Mouse (Mus musculus) limb, embryonic 14.5 days (tissue): ENCODE data around the gene Bcl2l13. TPM values are rescaled to one million over a fixed set of nuclear protein-coding genes. Genes with fewer than 3 reads are reported as not detected.
"Not testable (repeated sequence)": the region's sequence is repeated elsewhere in the genome, so short reads cannot be mapped to it uniquely, and the experiment has no call there.

Experiments
- ATAC-seq: fragments of 200-750 bp; cut with Nextera tagmentation; 2 replicates; pipeline ENCODE4 v1.8.0; 2017; ENCODE audit warnings: low read depth, moderate number of reproducible peaks, moderate TSS enrichment; ENCODE audit not compliant: low FRiP score
- DNase-seq: peaks from one replicate; pipeline ENCODE4 v3.0.0-alpha.2; 2015; ENCODE audit warnings: low spot score
- H3K27ac ChIP-seq: fragments of 300-500 bp; sonication (generic); replicated peaks from 2 replicates; pipeline ENCODE4 v1.5.1; 2014; ENCODE audit warnings: low read depth, mild to moderate bottlenecking, low read length, moderate library complexity, mixed read lengths
- H3K27me3 ChIP-seq: fragments of 300-500 bp; sonication (generic); 2 replicates; pipeline ENCODE4 v1.6.1; 2014; ENCODE audit warnings: low read length, mixed read lengths; ENCODE audit not compliant: control insufficient read depth, insufficient read depth
- H3K36me3 ChIP-seq: fragments of 300-500 bp; sonication (generic); 2 replicates; pipeline ENCODE4 v1.6.1; 2014; ENCODE audit warnings: mild to moderate bottlenecking, low read length, moderate library complexity, mixed read lengths; ENCODE audit not compliant: control insufficient read depth, insufficient read depth
- H3K4me1 ChIP-seq: fragments of 300-500 bp; sonication (generic); 2 replicates; pipeline ENCODE4 v1.6.1; 2014; ENCODE audit warnings: antibody characterized with exemption, low read length, mixed read lengths; ENCODE audit not compliant: control insufficient read depth, insufficient read depth
- H3K4me2 ChIP-seq: fragments of 300-500 bp; sonication (generic); replicated peaks from 2 replicates; pipeline ENCODE4 v1.6.1; 2014; ENCODE audit warnings: low read depth, mild to moderate bottlenecking, low read length, moderate library complexity; ENCODE audit not compliant: severe bottlenecking
- H3K4me3 ChIP-seq: fragments of 300-500 bp; sonication (generic); replicated peaks from 2 replicates; pipeline ENCODE4 v1.5.1; 2014; ENCODE audit warnings: low read length
- H3K9ac ChIP-seq: fragments of 300-500 bp; sonication (generic); 2 replicates; pipeline ENCODE4 v1.6.1; 2014; ENCODE audit warnings: mild to moderate bottlenecking, low read depth, low read length, moderate library complexity; ENCODE audit not compliant: severe bottlenecking
- H3K9me3 ChIP-seq: fragments of 300-500 bp; sonication (generic); 2 replicates; pipeline ENCODE4 v1.6.1; 2016; ENCODE audit warnings: low read length; ENCODE audit not compliant: control insufficient read depth
- POLR2A ChIP-seq: fragments of 200-500 bp; IDR thresholded peaks from 2 replicates; pipeline ENCODE4 v1.8.0; 2012; ENCODE audit warnings: inconsistent platforms, mild to moderate bottlenecking, moderate library complexity, borderline replicate concordance; ENCODE audit not compliant: insufficient read depth, insufficient read length; ENCODE audit errors: extremely low read depth
- WGBS: fragments of 180-500 bp; shearing (Covaris S2); extraction: QIAGEN DNeasy Blood & Tissue Kit; methylation state at CpG from one replicate; pipeline ENCODE4 v1.1.7; 2014; 5-methylcytosine and 5-hydroxymethylcytosine counted together
- polyA plus RNA-seq, 2 experiments: library from polyadenylated mRNA; depleted of rRNA in 1 of 2; stranded (reverse) in 1 of 2; unstranded in 1 of 2; fragments of >200 nt; fragmentation: Nextera tagmentation in 1 of 2; extraction: Ambion mirVana in 1 of 2; gene quantifications; 2 replicates each; pipeline versions ENCODE4 v1.2.1 to v1.2.3; 2012 to 2014

Bcl2l13 gene
- polyA plus RNA-seq, 2 experiments = 23.7 to 27.4 TPM

DNA sequence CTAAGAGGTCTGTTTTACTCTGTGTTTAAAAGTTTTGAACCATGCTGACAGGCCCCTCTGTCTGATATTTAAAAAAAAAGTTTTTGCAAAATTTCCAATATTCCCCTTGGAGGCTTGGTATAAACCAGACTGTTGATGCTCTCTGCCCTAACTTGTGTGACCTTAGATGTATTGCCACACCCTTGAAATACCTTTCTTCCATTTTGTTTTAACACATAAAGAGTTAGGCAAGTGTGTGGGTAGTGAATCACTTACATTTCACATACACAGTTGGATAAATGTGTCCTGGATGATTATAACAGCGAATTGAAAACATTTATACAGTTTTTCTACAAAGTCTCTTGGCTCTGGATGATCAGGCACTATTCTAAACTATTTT is 1.1 kb downstream of the Bcl2l13 start:
- Histone ChIP-seq H3K4me1 (peaks cover 4% of the 10 kb centered on the region), H3K9me3 (no peaks in the 10 kb centered on the region), H3K9ac (peak overlapping the region; percentile 97), H3K27me3 (no peaks in the 10 kb centered on the region), H3K4me2 (peak overlapping the region; percentile 54), H3K27ac (no peak overlapping the region), H3K4me3 (peak overlapping the region; percentile 87), H3K36me3 (no peaks in the 10 kb centered on the region)
- no peak for TF ChIP-seq POLR2A
- ATAC-seq (no peak), DNase-seq (no peak)
- WGBS = 60% methylated on average over 1 of the region's 1 CpGs

DNA sequence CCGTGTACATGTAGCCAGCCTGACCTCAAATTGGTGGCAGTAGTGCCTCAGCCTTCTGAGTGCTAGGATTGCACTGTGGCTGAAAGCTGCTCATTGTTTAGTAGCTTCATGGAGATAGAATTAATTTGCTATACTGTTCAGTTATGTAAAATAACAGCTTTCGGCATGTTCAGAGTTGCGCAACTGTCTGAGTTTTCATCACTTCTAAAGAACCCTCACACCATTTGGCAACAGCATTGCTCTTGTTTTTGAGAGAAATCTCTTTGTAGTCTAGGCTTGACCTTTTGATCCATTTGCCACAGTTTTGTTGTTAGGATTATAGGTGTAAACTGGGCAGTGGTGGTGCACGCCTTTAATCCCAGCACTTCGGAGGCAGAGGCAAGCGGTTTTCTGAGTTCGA is 4.2 kb downstream of the Bcl2l13 start:
- no peak for DNase-seq
- Histone ChIP-seq H3K4me1 (peaks cover 4% of the 10 kb centered on the region), H3K4me3 (no peak overlapping the region), H3K36me3 (no peaks in the 10 kb centered on the region), H3K4me2 (no peak overlapping the region), H3K9ac (no peak overlapping the region), H3K9me3 (no peaks in the 10 kb centered on the region), H3K27ac (no peak overlapping the region), H3K27me3 (no peaks in the 10 kb centered on the region)
- WGBS = 97% methylated on average over 7 of the region's 7 CpGs
- no peak for TF ChIP-seq POLR2A
- ATAC-seq = no peak

DNA sequence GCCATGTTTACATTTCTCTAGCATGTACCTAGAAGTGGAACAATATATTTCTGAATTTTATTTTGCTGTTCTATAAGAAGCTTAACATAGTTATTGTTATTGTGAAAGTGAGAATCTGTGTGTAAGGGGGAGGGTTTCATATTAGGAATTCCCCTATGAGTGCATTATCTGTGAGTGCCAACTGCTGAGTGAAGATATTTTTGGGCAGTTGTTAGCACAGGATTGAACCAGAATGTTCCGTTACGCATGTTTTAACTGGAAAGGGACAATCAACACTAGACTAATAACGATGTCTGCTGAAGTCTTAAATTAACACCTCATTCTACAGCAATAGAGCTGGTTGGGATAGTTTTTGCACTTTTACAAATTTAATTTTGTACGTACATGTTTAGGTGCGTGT is 5.7 kb downstream of the Bcl2l13 start:
- no peaks in the 10 kb centered on the region for H3K9me3 ChIP-seq
- DNase-seq (no peak), ATAC-seq (no peak)
- no peaks in the 10 kb centered on the region for H3K36me3 ChIP-seq
- no peak overlapping the region for H3K9ac ChIP-seq
- H3K4me2 ChIP-seq = no peak overlapping the region
- WGBS = 89% methylated on average over 5 of the region's 5 CpGs
- H3K4me1 ChIP-seq = peaks cover 4% of the 10 kb centered on the region
- H3K27ac ChIP-seq = no peak overlapping the region
- no peak for TF ChIP-seq POLR2A
- no peak overlapping the region for H3K4me3 ChIP-seq
- H3K27me3 ChIP-seq = no peaks in the 10 kb centered on the region

DNA sequence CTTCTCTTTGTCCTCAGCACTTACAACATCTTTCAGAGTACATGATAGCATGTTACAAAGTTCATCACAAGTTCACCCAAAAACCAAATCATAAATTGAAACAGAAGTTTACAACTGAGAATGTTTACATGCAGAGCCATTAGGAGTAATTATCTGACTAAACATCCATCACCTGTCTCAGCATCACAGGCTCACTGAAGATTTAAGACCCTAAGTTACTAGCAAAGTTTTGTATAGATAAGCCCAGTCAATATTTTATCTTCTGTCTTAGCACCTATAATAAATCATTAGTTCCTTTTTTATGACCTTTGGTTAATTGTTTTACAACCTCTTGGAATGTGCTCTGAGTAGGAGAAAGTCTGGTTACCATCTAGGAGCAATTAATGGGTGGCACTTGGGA is 14.7 kb downstream of the Bcl2l13 start:
- not testable (repeated sequence) for ATAC-seq, H3K4me3 ChIP-seq, DNase-seq, H3K4me2 ChIP-seq, H3K27me3 ChIP-seq, H3K4me1 ChIP-seq, H3K9ac ChIP-seq, H3K9me3 ChIP-seq, H3K27ac ChIP-seq
- H3K36me3 ChIP-seq = peaks cover 41% of the 10 kb centered on the region

DNA sequence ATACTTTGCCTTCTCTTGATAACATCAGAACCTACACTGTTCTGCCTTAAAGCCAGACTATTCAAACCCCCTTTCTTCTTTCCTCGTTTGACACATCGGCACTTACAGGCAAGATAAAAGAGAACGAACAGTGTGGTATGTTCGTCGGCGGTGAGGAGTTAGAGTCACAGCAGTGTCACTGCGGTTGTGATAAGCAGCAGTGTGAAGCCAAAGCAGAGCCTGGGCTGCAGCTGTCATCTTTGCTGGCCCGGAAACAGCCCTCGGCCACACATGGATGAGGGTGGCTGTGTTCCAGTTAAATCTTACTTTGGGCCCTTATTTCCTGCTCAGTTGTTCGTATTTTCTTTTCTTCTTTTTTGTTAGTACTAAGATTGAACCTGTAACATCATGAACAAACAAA is 18.4 kb downstream of the Bcl2l13 start:
- 85% methylated on average over 10 of the region's 10 CpGs for WGBS
- no peak for TF ChIP-seq POLR2A
- Histone ChIP-seq H3K9me3 (no peaks in the 10 kb centered on the region), H3K4me2 (no peak overlapping the region), H3K27me3 (no peaks in the 10 kb centered on the region), H3K27ac (no peak overlapping the region), H3K4me1 (no peaks in the 10 kb centered on the region), H3K36me3 (peaks cover 29% of the 10 kb centered on the region), H3K4me3 (no peak overlapping the region), H3K9ac (no peak overlapping the region)
- no peak for ATAC-seq
- no peak for DNase-seq

DNA sequence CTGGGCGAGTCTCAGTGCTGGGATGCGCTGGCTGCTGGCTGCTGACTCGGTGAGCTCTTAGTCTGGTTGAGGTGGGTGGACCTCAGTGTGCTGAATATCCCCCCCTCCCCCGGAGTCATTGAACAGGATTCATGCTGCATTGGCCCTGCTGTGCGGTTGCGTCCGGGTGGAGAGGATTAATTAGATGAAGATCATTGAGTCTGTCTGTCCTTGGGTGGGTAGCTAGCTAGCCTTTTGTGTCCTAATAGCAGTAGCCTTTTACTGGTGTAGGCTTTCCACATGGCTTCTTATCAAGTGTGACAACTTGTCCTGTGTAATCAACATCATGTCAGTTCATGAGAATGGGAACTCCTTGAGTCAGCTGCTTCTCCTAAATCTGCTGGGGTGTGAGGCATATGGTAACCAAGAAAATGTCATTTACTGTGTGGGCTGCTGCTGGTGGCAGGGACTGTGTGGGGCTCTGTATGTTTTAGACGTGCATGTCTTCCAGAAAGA is 22.3 kb downstream of the Bcl2l13 start:
- DNase-seq (no peak), ATAC-seq (no peak)
- WGBS = 76% methylated on average over 8 of the region's 8 CpGs
- H3K4me2 ChIP-seq = no peak overlapping the region
- no peak overlapping the region for H3K4me3 ChIP-seq
- no peak overlapping the region for H3K9ac ChIP-seq
- TF ChIP-seq POLR2A = no peak
- H3K36me3 ChIP-seq = peaks cover 25% of the 10 kb centered on the region
- no peak overlapping the region for H3K27ac ChIP-seq
- H3K4me1 ChIP-seq = no peaks in the 10 kb centered on the region
- no peaks in the 10 kb centered on the region for H3K27me3 ChIP-seq
- H3K9me3 ChIP-seq = no peaks in the 10 kb centered on the region
